13 mouse cellular contexts compared by ENCODE assay signal in genomic region chr4:34907026-34907425, GRCm38 (mm10). TPM values are rescaled to one million over a fixed set of nuclear protein-coding genes. Genes with fewer than 3 reads are reported as not detected.
A peak's percentile ranks its signal among the peaks of the same experiment; 100 is the strongest.
DNase-seq lines count a peak whose midpoint lies in the region; ATAC-seq and TF ChIP-seq lines count a peak whose summit lies in the region.
"Had no signal": no experiment of that assay in that cellular context is flagged by ENCODE, and none has a peak within 500 bp of the region (broad histone marks: within the 10 kb centered on the region; RNA-seq: fewer than 3 reads in every experiment).

No protein-coding gene starts in this region.

- H3K27me3 ChIP-seq in kidney, embryonic 15.5 days, result no peaks in the 10 kb centered on the region
- H3K27me3 ChIP-seq in kidney, adult 2 months (replicated peaks; ENCODE audit: control insufficient read depth, insufficient read depth, low read length), result no peaks in the 10 kb centered on the region
- H3K27me3 ChIP-seq in stomach, embryonic 16.5 days (ENCODE audit: control insufficient read depth, insufficient read depth, low read length), result no peaks in the 10 kb centered on the region

- TF ChIP-seq CTCF in kidney, adult 2 months (conservative IDR thresholded peaks at IDR 0.05; ENCODE audit: insufficient read depth, insufficient read length, low read depth, low read length), result no peak

- 0 out of 2 replicates have a peak overlapping the region, but pooled peaks have one; percentile 16 for H3K4me2 ChIP-seq in kidney, embryonic 15.5 days
- H3K4me2 ChIP-seq in stomach, embryonic 16.5 days (ENCODE audit: low read depth, low read length), result peak overlapping the region; percentile 37
- H3K4me2 ChIP-seq: forebrain, embryonic 12.5 days had no signal

- H3K4me1 ChIP-seq in kidney, embryonic 15.5 days, result no peaks in the 10 kb centered on the region
- H3K4me1 ChIP-seq in kidney, adult 2 months (ENCODE audit: control insufficient read depth, insufficient read depth, low read length), result no peaks in the 10 kb centered on the region
- H3K4me1 ChIP-seq in stomach, embryonic 16.5 days (ENCODE audit: control insufficient read depth, insufficient read depth, low read length), result no peaks in the 10 kb centered on the region

- no peak overlapping the region for H3K9ac ChIP-seq in kidney, embryonic 15.5 days
- H3K9ac ChIP-seq in stomach, embryonic 16.5 days (ENCODE audit: low read length), result no peak overlapping the region
- H3K9ac ChIP-seq: forebrain, embryonic 12.5 days had no signal

- no peak for ATAC-seq in kidney, embryonic 15.5 days (replicated peaks; ENCODE audit: low FRiP score)
- peak; percentile 37; the same call in 1 of the 2 replicates for ATAC-seq in stomach, embryonic 16.5 days (ENCODE audit: insufficient read depth, low FRiP score)

- no peaks in the 10 kb centered on the region for H3K36me3 ChIP-seq in kidney, embryonic 15.5 days
- H3K36me3 ChIP-seq in kidney, adult 2 months (ENCODE audit: control insufficient read depth, insufficient read depth, low read length), result no peaks in the 10 kb centered on the region
- no peaks in the 10 kb centered on the region for H3K36me3 ChIP-seq in stomach, embryonic 16.5 days (ENCODE audit: control insufficient read depth, insufficient read depth, low read length)
- H3K36me3 ChIP-seq: forebrain, embryonic 12.5 days had no signal

- no peak overlapping the region for H3K4me3 ChIP-seq in kidney, embryonic 15.5 days (replicated peaks)
- no peak overlapping the region for H3K4me3 ChIP-seq in kidney, adult 2 months (ENCODE audit: insufficient read depth, low read depth, low read length)
- no peak overlapping the region for H3K4me3 ChIP-seq in stomach, embryonic 16.5 days (replicated peaks; ENCODE audit: low read length)
- H3K4me3 ChIP-seq: forebrain, embryonic 12.5 days had no signal

- peak; percentile 37 for DNase-seq in embryo, embryonic 10 days (ENCODE audit: low spot score)
- no peak for DNase-seq in embryo, embryonic 9.5 days (ENCODE audit: extremely low spot score)
- no peak for DNase-seq in kidney, adult 2 months
- DNase-seq in right cerebral cortex, postnatal 4 days, result peak; percentile 12
- DNase-seq in right cerebral cortex, adult 2 months (ENCODE audit: low spot score in 2 of 2), result no peak
- no peak for DNase-seq in cerebellum, postnatal 36 days
- DNase-seq: kidney, adult 8-10 months; layer of hippocampus, postnatal 36 days had no signal

- TF ChIP-seq POLR2A in kidney, adult 2 months (IDR thresholded peaks at IDR 0.05; ENCODE audit: low read depth, low read length), result no peak

- H3K9me3 ChIP-seq in kidney, embryonic 15.5 days (replicated peaks), result no peaks in the 10 kb centered on the region
- no peaks in the 10 kb centered on the region for H3K9me3 ChIP-seq in stomach, embryonic 16.5 days (replicated peaks; ENCODE audit: control insufficient read depth, low read length)
- H3K9me3 ChIP-seq: forebrain, embryonic 12.5 days had no signal

- H3K27ac ChIP-seq in kidney, embryonic 15.5 days, result no peak overlapping the region
- no peak overlapping the region for H3K27ac ChIP-seq in kidney, adult 2 months (ENCODE audit: insufficient read depth, low read depth, low read length)
- no peak overlapping the region for H3K27ac ChIP-seq in stomach, embryonic 16.5 days (ENCODE audit: low read length)
- H3K27ac ChIP-seq: forebrain, embryonic 12.5 days had no signal

- WGBS in kidney, embryonic 15.5 days, result 42% methylated on average over 14 of the region's 14 CpGs
- WGBS in kidney, adult 2 months, result 58% methylated on average over 14 of the region's 14 CpGs
- 35% methylated on average over 14 of the region's 14 CpGs for WGBS in stomach, embryonic 16.5 days

RNA-seq across cellular contexts. Expression of gene Cga, which starts 13.4 kb away (rescaled TPM):
- polyA plus RNA-seq in kidney, embryonic 15.5 days (2015; fragmentation: Nextera tagmentation; extraction: Ambion mirVana), result not detected in 2 replicates
- not detected in 2 replicates for polyA plus RNA-seq in kidney, adult 2 months (2012; rRNA removed)
- polyA plus RNA-seq in stomach, embryonic 16.5 days (2015; fragmentation: Nextera tagmentation; extraction: Ambion mirVana), result not detected in 2 replicates
- polyA plus RNA-seq: gonadal fat pad, adult 2 months; neural tube, embryonic 11.5 days had no signal

RNA-seq across cellular contexts. Expression of gene Zfp292, which starts 24.3 kb away (rescaled TPM):
- polyA plus RNA-seq in kidney, embryonic 15.5 days (2015; fragmentation: Nextera tagmentation; extraction: Ambion mirVana), result 17.8 and 18.5 TPM in 2 replicates
- 1.5 and 1.9 TPM in 2 replicates for polyA plus RNA-seq in kidney, adult 2 months (2012; rRNA removed)
- polyA plus RNA-seq in stomach, embryonic 16.5 days (2015; fragmentation: Nextera tagmentation; extraction: Ambion mirVana), result 14.0 and 14.8 TPM in 2 replicates

Comparison
In these comparisons a context has a peak if more than half of its experiments do, and no peak if none do; other contexts are left out.
1. DNase-seq: peak in embryo, embryonic 10 days (single experiment) and right cerebral cortex, postnatal 4 days (single experiment); none in embryo, embryonic 9.5 days (single experiment), kidney, adult 2 months (single experiment), right cerebral cortex, adult 2 months (0 of 2) and cerebellum, postnatal 36 days (0 of 2).